Mouse (Mus musculus) lung, adult 18-20 months (tissue): ENCODE data around the gene Foxe1.

ENCODE experiments used
- DNase-seq, 2 experiments: peaks; one replicate each; pipeline ENCODE4 v3.0.0; 2022; ENCODE audit warnings: mixed read lengths in 2 of 2

The Foxe1 gene

GRCm38 (mm10) chr4:46343596-46344260 is at the start of gene Foxe1:
Gene Foxe1 (plus strand): TSS chr4:46343609.
- DNase-seq, result no peak

- DNase-seq, result peak; percentile 72 to 75
Measured at GRCm38 (mm10) chr4:46304071-46304470, 39.3 kb upstream of the Foxe1 start.

GRCm38 (mm10) chr4:46304757-46305384 is 38.5 kb upstream of the Foxe1 start:
- DNase-seq, result peak; percentile 83

GRCm38 (mm10) chr4:46305436-46305835 is 38.0 kb upstream of the Foxe1 start:
- no peak for DNase-seq

- peak; percentile 62 to 64 for DNase-seq
Measured at GRCm38 (mm10) chr4:46307341-46307740, 36.1 kb upstream of the Foxe1 start.

GRCm38 (mm10) chr4:46307869-46308268 is 35.5 kb upstream of the Foxe1 start:
- peak in 1 of 2 experiments; percentile 24 for DNase-seq

- no peak for DNase-seq
Measured at GRCm38 (mm10) chr4:46311631-46312030, 31.8 kb upstream of the Foxe1 start.

GRCm38 (mm10) chr4:46321730-46322389 is 21.5 kb upstream of the Foxe1 start:
- no peak for DNase-seq

- no peak for DNase-seq
Measured at GRCm38 (mm10) chr4:46322715-46323114, 20.7 kb upstream of the Foxe1 start.

GRCm38 (mm10) chr4:46328906-46329305 is 14.5 kb upstream of the Foxe1 start:
- no peak for DNase-seq

- no peak for DNase-seq
Measured at GRCm38 (mm10) chr4:46335846-46336245, 7.6 kb upstream of the Foxe1 start.

GRCm38 (mm10) chr4:46337990-46338389 is 5.4 kb upstream of the Foxe1 start:
- DNase-seq, result no peak

GRCm38 (mm10) chr4:46339026-46339425 is 4.4 kb upstream of the Foxe1 start:
- DNase-seq, result no peak

GRCm38 (mm10) chr4:46339584-46339983 is 3.8 kb upstream of the Foxe1 start:
- no peak for DNase-seq

- DNase-seq, result no peak
Measured at GRCm38 (mm10) chr4:46341831-46342680, 1.4 kb upstream of the Foxe1 start.

- DNase-seq, result no peak
Measured at GRCm38 (mm10) chr4:46342711-46343286, 610 bp upstream of the Foxe1 start.

- DNase-seq, result no peak
Measured at GRCm38 (mm10) chr4:46344288-46344687, 879 bp downstream of the Foxe1 start.

GRCm38 (mm10) chr4:46345056-46345772 is 1.8 kb downstream of the Foxe1 start:
- DNase-seq, result no peak

- DNase-seq, result no peak
Measured at GRCm38 (mm10) chr4:46345773-46346100, 2.3 kb downstream of the Foxe1 start.

- no peak for DNase-seq
Measured at GRCm38 (mm10) chr4:46346221-46346620, 2.8 kb downstream of the Foxe1 start.

GRCm38 (mm10) chr4:46347141-46347540 is 3.7 kb downstream of the Foxe1 start:
- DNase-seq, result no peak
